Mouse (Mus musculus) CD8-positive naive resting alpha-beta T cell, adult 2 months (primary cell): ENCODE data around the gene Rab1a.

Experiments
- DNase-seq, 2 experiments: peaks; one replicate each; pipeline ENCODE4 v3.0.0; 2022; ENCODE audit warnings: low read depth in 2 of 2, low spot score in 2 of 2

Rab1a gene

GRCm38 (mm10) chr11:20246616-20247015 lies 45.4 kb downstream of the Rab1a start:
- no peak for DNase-seq

GRCm38 (mm10) chr11:20247146-20247855 lies 46.1 kb downstream of the Rab1a start:
- DNase-seq: no peak

- peak; percentile 49 to 64 for DNase-seq
Measured at GRCm38 (mm10) chr11:20248277-20248676, 47.0 kb downstream of the Rab1a start.

GRCm38 (mm10) chr11:20248840-20249239 lies 47.6 kb downstream of the Rab1a start:
- peak in 1 of 2 experiments; percentile 59 for DNase-seq

- DNase-seq: peak; percentile 86 to 91
Measured at GRCm38 (mm10) chr11:20249296-20250110, 48.3 kb downstream of the Rab1a start, which contains the start of gene Cep68. TSS of gene Cep68 (minus strand) at chr11:20249429.

GRCm38 (mm10) chr11:20250476-20251178 lies 49.4 kb downstream of the Rab1a start:
- DNase-seq: no peak

- no peak for DNase-seq
Measured at GRCm38 (mm10) chr11:20253088-20253487, 51.9 kb downstream of the Rab1a start.

GRCm38 (mm10) chr11:20254791-20255190 lies 53.6 kb downstream of the Rab1a start:
- no peak for DNase-seq

GRCm38 (mm10) chr11:20262628-20263380 lies 61.6 kb downstream of the Rab1a start:
- DNase-seq: peak in 1 of 2 experiments; percentile 18

GRCm38 (mm10) chr11:20269885-20270284 lies 68.7 kb downstream of the Rab1a start:
- no peak for DNase-seq

- no peak for DNase-seq
Measured at GRCm38 (mm10) chr11:20275974-20276373, 74.7 kb downstream of the Rab1a start.
